Mouse (Mus musculus) brain, adult 2 months (tissue): ENCODE results near the gene 4930595M18Rik.
A peak's percentile ranks its signal among the peaks of the same experiment; 100 is the strongest.

ENCODE experiments used
- DNase-seq: peaks from one replicate; pipeline ENCODE4 v3.0.0; 2011; ENCODE audit warnings: low read depth, low spot score

Gene 4930595M18Rik

GRCm38 (mm10) chrX:81458021-81458420, at the start of gene 4930595M18Rik:
TSS of gene 4930595M18Rik (minus strand) at chrX:81458121.
- no peak for DNase-seq

- DNase-seq, result peak; percentile 19
Observed at GRCm38 (mm10) chrX:81472500-81472899, 14.6 kb upstream of the 4930595M18Rik start.
